Mouse (Mus musculus): ENCODE results near the gene Fancc.

The Fancc gene

DNA sequence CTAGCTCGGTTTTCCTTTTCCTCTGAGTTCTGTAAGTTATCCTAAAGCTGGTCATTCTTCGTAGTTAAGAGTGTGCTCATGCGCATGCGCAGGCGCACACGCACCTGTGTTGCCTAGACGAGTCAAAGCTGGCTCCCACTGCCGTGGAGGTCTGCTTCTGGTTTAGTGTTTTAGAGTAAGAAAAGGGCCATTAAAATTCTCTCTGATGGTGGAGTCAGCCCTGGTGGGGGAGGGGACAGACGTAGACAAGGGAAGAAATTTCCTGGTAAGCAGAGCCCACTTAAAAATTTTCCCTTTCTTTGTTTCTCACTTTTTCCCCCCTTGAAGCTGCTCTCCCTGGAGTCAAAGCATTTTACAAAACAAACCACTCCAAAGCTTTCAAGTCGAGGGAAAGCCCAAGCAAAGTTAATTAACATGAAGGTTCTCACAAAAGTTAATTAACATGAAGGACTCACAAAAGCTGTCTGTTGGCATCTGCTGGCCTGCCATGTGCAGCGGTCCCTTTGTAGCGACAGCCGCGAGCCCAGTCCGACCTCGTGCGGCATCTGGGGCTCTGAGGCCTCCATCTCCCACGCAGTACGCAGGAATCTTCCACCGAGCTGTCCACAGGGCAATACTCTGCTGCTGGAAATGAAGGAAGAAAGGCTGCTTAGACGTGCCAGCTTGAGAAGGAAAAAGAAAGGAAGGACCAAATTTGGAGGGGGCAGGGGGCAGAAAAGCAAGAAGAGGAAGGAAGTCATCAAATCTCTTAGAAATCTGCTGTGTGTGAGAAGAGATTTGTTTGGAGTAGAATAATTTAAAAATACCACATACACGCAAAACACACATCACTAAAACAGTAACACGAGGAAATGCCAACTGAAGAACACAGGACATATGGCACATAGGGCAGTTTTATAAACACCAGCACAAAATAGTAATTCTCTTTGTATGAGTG lies at the start of gene Fancc:
Gene Fancc (minus strand): TSS at position 633 of the 937 bp plus-strand sequence.
- DNase-seq (ENCODE audit: low read depth in 1 of 2, low spot score in 2 of 2), result no peak

DNA sequence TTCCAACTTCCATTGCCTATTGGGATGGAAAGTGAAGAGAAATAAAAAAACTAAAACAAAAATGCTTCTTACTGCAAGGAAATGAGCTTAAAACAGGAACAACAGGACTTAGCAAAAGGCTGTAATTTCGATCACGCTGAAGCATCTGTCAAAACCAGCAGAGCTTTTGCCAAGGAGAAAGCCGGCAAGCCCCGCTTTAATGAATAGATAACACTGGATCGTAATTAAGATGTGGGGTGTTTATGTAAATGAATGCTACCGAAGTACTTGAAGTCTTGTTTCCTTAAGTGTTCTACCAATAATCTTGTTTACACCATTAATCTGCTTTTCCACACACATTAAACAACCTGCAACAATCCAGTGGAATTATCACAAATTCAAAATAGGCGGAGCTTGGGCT lies 48.2 kb upstream of the Fancc start:
- DNase-seq (ENCODE audit: low read depth in 1 of 2, low spot score in 2 of 2), result no peak

DNA sequence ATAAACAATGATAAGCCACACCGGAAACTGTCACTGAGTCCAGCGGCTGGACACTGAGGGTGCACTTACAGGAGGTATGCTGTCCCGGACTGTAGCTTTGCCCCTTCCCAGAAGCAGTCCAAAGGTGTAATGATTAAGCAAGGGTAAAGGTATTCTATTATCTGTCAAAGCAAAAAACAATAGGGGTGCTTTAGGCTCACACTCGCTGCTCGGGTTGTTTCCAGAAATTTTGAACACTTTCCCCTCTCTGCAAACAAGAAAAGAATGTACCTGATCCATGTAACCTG lies 47.8 kb upstream of the Fancc start:
- DNase-seq (ENCODE audit: low read depth in 1 of 2, low spot score in 2 of 2), result no peak

DNA sequence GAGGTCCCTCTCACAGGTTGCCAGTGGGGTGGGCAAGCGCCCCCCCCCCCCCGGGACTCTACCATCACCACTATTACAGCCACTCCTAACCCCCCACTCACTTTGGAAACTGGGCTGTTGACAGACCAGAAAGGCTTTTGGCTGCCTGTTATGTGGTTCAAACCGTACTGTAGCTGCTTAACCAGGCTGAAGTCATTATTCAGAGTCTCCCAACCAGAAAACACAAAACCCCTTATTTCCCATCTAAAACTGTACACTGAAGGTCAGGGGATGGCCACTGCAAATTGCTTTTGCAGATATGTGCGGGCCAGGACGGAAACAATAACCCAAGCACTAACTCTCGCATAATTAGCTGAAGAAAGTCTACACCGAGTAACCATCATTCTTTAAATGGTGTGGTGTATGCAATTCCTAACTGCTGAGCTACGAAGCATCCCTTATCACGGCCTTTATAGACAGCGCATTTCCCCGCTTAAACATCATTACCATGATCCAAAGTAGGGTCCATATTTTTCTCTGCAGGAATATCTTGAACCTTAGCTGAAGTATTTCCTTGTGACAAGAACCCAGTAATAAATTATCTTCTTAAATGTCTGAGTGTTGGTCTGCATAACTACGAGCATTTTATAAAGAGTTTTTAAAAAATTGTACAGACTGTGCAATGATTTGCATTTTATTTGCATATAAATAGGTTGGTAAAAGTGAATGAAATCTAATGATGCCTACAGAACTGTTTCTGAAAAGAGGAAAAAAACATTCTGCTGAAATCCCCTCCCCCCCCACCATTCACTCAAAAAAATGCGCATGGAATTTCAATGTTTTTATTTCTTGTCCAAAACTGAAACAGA lies 47.3 kb upstream of the Fancc start:
- DNase-seq (ENCODE audit: low read depth in 1 of 2, low spot score in 2 of 2), result no peak

DNA sequence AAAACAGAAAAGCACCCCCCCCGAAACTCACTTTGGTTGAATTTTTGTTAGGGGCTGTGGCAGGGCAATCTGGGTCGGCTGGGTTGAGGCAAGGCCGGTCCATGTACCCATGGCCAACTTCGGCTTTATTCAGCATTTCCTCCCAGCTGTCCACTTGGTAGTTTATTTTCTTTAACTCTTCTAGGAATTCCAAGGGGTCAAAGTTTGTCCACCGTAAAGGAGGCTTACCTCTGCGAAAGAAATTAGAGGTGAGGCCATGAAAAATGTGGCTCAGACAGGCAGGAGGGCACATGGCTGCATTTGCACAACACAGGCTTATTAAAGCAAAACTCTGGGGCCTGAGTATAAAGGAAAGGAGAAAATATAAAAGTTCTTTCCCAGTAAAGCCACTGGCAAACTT lies 46.4 kb upstream of the Fancc start:
- no peak for DNase-seq (ENCODE audit: low read depth in 1 of 2, low spot score in 2 of 2)

- no peak for DNase-seq (ENCODE audit: low read depth in 1 of 2, low spot score in 2 of 2)
Observed at GRCm38 (mm10) chr13:63542796-63543384, 45.8 kb upstream of the Fancc start.

DNA sequence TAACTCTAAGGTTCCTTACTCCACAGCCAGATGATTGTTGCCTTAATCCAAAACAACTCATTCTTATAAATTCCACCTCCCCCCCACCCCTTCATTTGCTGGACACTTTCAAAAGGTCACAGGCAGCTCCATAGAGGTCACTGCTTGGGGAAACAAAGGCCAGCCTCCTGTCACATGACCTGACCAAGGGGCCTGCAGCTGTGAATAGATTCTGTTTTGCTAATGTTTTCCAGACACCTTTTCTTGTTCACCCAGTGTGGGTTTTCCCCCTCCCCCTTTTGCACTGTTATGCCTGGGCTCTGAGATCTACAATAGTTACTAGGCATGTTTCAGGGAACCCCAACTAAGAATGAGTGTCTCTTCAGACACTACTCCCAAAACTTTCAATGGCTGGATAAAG lies 44.4 kb upstream of the Fancc start:
- no peak for DNase-seq (ENCODE audit: low read depth in 1 of 2, low spot score in 2 of 2)

GRCm38 (mm10) chr13:63540584-63540983 lies 43.5 kb upstream of the Fancc start:
- no peak for DNase-seq (ENCODE audit: low read depth in 1 of 2, low spot score in 2 of 2)

GRCm38 (mm10) chr13:63534981-63535380 lies 37.9 kb upstream of the Fancc start:
- DNase-seq (ENCODE audit: low read depth in 1 of 2, low spot score in 2 of 2), result no peak

DNA sequence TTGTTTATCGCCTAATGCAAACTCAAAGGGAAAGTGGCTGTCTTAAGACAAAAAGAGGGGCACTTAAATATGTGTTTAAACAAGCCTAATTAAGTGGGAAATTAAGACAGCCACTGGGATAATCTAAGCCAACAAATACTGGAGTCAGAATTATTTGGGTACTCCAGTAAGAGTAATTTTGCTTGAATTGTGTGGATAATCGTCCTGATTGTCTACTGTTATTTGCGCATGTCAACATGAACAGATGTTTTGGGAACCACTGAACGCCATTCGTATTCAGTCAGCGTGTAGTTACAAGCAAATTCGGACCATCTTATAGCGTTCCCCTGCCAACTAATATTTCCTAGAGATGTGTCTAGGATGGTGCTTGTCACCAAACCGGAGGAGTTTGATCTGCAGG lies 33.8 kb upstream of the Fancc start:
- no peak for DNase-seq (ENCODE audit: low read depth in 1 of 2, low spot score in 2 of 2)

DNA sequence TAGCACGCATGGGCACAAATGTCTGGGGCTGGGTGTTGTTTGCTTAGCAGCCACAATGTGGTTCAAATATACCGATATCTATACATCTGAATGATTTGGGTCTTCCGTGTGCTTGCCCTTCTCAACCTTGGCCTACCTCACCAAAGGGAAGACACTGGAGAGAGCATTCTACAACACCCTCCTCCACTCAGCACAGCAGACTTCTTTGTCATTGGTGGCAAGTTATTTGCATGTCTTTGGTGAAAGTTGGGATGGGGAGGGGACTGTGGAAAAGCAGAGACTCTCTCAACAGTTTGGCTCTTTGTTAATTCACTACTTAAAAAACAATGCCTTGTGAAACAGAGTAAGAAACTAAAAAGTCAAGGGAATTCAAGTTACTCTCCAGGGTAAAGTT lies 33.3 kb upstream of the Fancc start:
- DNase-seq (ENCODE audit: low read depth in 1 of 2, low spot score in 2 of 2), result no peak

GRCm38 (mm10) chr13:63529602-63530370 lies 32.7 kb upstream of the Fancc start:
- no peak for DNase-seq (ENCODE audit: low read depth in 1 of 2, low spot score in 2 of 2)

GRCm38 (mm10) chr13:63528852-63529251 lies 31.8 kb upstream of the Fancc start:
- no peak for DNase-seq (ENCODE audit: low read depth in 1 of 2, low spot score in 2 of 2)

DNA sequence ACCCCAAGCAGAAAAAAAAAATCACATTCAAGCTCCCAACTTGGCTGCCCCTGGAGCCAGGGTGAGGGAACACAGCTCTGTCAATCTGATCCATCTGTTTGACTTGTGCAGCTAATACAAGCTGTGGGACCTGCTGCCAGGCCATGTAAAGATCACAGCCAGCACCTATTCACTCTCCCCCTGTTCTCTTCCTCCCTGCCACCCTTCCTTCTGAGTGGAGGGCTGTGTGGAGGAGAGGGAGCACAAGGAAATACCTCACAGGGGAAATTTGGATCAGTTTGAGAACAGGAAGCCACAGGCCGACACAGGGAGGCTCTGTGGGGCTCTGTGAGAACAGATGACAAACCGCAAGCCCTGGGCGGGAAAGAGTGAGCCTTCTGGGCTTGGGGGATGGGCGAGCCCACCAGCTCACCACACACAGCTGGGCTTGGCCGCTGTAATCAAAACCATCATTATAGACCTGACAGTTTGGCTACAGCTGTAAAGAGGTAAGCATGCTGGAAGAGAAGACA lies 31.1 kb upstream of the Fancc start:
- no peak for DNase-seq (ENCODE audit: low read depth in 1 of 2, low spot score in 2 of 2)

DNA sequence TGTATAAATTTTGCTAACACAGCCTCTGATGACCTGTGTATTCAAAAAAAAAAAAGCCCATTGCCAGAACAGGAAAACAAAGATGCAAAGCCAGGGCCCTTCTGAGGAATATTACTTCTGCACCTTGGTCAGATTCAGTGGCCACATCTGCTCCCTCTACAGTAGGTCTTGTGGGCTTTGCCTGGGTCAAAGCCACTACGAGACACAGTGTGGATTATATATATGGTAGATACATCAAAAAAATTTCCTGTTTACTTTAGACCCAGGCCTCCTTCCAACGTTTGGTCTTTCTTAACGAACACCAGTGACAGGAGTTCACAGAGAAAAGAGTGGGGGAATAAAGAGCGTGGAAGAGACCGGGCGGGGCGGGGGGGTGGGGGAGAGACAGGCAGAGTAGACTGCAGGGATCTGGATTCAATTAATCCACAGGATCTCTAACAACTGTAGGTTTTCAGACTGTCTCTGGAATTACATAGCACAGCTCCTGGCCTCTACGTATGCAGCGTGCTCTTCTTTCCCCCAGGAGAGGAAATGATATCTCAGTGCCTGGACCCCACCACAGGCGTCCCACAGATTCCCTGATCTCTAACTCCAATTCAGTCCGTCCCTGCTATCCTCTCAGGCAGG lies 28.6 kb upstream of the Fancc start:
- no peak for DNase-seq (ENCODE audit: low read depth in 1 of 2, low spot score in 2 of 2)

DNA sequence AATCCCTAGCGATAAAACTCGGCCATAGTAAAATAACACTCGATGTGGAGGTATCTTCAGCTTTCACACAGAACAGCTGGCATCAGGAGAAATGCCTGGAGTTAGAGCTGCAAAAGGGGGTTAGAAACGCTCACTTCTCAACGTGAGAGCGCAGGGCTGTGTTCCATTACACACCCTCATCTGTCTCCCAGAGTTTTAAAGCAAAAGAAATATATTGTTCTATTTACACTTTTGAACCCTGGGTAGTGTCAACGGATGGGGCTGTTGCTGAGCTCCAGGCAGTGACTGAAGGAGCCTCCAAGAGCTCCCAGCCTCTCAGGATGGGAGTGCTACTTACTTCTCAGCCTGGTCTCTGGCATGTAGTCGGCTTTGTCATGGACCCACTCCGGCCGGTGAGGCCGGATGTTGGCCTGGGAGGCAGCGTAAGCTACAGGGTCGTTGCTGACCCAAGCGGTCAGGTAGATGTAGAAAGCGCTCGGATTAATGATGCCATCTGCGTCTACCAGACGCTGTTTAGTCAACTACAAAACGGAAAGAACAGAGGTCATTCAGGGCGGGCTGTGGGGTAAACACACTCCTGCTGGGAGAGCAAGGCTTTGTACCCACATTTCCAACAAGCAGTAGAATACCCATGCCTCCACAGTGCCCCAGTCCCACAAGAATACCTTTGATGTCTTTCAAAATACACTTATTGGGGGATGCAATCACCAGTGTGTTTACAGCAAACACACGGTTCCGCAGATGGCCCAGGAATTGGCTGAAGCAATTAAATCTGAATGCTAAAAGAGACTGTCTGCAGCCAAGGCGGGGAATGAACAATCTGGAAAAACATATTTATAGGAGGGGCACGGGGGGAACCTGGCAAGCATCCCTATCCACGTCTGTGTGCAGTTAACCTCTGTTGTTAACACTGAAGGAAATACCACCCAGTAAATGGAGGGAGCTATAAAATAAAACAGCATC lies 27.8 kb upstream of the Fancc start:
- DNase-seq (ENCODE audit: low read depth in 1 of 2, low spot score in 2 of 2), result no peak

DNA sequence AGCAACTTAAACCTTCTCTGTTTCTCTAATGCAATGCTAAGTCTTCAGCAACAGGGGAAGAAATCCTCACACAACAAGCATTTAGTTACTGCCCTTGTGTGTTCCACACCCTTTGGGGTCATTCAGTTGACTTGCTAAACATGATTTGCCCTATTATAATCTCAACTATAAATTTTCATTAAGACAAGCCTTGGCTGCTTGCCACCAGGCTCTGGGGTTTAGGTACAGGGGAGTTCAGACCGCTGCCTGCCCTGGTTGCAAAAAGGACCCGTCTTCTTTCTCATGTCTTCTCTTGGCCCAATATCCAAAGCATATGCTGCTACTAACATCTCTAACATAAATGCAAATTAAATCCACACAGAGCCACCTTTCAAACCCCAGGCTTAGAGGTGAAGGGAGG lies 27.0 kb upstream of the Fancc start:
- no peak for DNase-seq (ENCODE audit: low read depth in 1 of 2, low spot score in 2 of 2)

- DNase-seq (ENCODE audit: low read depth in 1 of 2, low spot score in 2 of 2), result no peak
Observed at GRCm38 (mm10) chr13:63522832-63523231, 25.8 kb upstream of the Fancc start.

GRCm38 (mm10) chr13:63520110-63520509 lies 23.0 kb upstream of the Fancc start:
- no peak for DNase-seq (ENCODE audit: low read depth in 1 of 2, low spot score in 2 of 2)
